Mouse (Mus musculus) frontal cortex, postnatal 14 days (tissue): ENCODE data around the gene Ctr9.

Source experiments
- DNase-seq, 2 experiments: peaks; one replicate each; pipeline ENCODE4 v3.0.0; 2022; ENCODE audit warnings: low spot score in 2 of 2

The Ctr9 gene

DNA sequence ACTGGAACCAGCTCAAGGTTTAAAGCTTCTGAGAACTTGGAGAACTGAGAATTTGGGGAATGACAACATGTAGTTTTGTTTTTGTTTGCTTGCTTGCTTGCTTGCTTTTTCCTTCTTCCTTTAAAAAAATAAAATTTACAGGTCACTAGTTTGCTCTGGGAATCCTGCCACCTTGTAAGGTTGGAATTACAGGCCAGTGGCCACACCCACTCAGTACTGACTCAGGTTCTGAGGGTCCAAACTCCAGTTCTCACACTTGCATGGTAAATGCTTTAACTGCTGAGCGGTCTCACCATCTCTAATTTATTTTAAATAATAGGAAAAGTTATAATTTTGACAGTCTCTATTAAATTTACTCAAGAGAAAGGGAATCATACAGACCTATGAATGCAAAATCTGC lies 69.4 kb downstream of the Ctr9 start:
- DNase-seq = no peak
